Mouse (Mus musculus): ENCODE results near the gene Nsun5. TPM values are rescaled to one million over a fixed set of nuclear protein-coding genes. Genes with fewer than 3 reads are reported as not detected.

Gene Nsun5
- polyA plus RNA-seq, 1 experiment from 2014 or later: 32.7 TPM

- Histone ChIP-seq H3K27ac (ENCODE audit: low read depth, low read length) (no peak overlapping the region), H3K4me3 (ENCODE audit: low read depth, low read length) (no peak overlapping the region), H3K9me3 (ENCODE audit: control insufficient read depth, low read length) (no peaks in the 10 kb centered on the region), H3K9ac (ENCODE audit: low read depth, low read length) (no peak overlapping the region), H3K4me2 (no peak overlapping the region), H3K4me1 (replicated peaks; ENCODE audit: control insufficient read depth, insufficient read depth, low read length) (no peaks in the 10 kb centered on the region), H3K27me3 (replicated peaks; ENCODE audit: control insufficient read depth, insufficient read depth, low read length) (no peaks in the 10 kb centered on the region), H3K36me3 (ENCODE audit: control insufficient read depth, insufficient read depth, low read length) (no peaks in the 10 kb centered on the region)
- ATAC-seq (replicated peaks; ENCODE audit: low FRiP score) (no peak), DNase-seq (ENCODE audit: low spot score) (no peak)
- WGBS: 56% methylated on average over 4 of the region's 4 CpGs
Measured at GRCm38 (mm10) chr5:135347511-135348011, 22.2 kb upstream of the Nsun5 start.

GRCm38 (mm10) chr5:135349862-135350261 is 19.9 kb upstream of the Nsun5 start, which contains the start of gene Fkbp6:
TSS of gene Fkbp6 (minus strand) at chr5:135350044.
- no peaks in the 10 kb centered on the region for H3K36me3 ChIP-seq (ENCODE audit: control insufficient read depth, insufficient read depth, low read length)
- no peak for DNase-seq (ENCODE audit: low spot score)
- H3K9ac ChIP-seq (ENCODE audit: low read depth, low read length): no peak within 1 kb of the TSS
- ATAC-seq (replicated peaks; ENCODE audit: low FRiP score): no peak
- WGBS: 86% methylated on average over 35 of the region's 35 CpGs
- H3K27ac ChIP-seq (ENCODE audit: low read depth, low read length): no peak within 1 kb of the TSS
- H3K4me1 ChIP-seq (replicated peaks; ENCODE audit: control insufficient read depth, insufficient read depth, low read length): no peaks in the 10 kb centered on the region
- H3K4me2 ChIP-seq: no peak within 1 kb of the TSS
- H3K9me3 ChIP-seq (ENCODE audit: control insufficient read depth, low read length): no peaks in the 10 kb centered on the region
- peaks cover 2% of the 10 kb centered on the region; the same call in 1 of the 2 replicates for H3K27me3 ChIP-seq (replicated peaks; ENCODE audit: control insufficient read depth, insufficient read depth, low read length)
- no peak within 1 kb of the TSS for H3K4me3 ChIP-seq (ENCODE audit: low read depth, low read length)

GRCm38 (mm10) chr5:135351606-135352005 is 18.1 kb upstream of the Nsun5 start:
- no peak overlapping the region for H3K27ac ChIP-seq (ENCODE audit: low read depth, low read length)
- no peaks in the 10 kb centered on the region for H3K4me1 ChIP-seq (replicated peaks; ENCODE audit: control insufficient read depth, insufficient read depth, low read length)
- H3K4me3 ChIP-seq (ENCODE audit: low read depth, low read length): no peak overlapping the region
- no peaks in the 10 kb centered on the region for H3K9me3 ChIP-seq (ENCODE audit: control insufficient read depth, low read length)
- no peaks in the 10 kb centered on the region for H3K36me3 ChIP-seq (ENCODE audit: control insufficient read depth, insufficient read depth, low read length)
- no peak overlapping the region for H3K4me2 ChIP-seq
- WGBS: 71% methylated on average over 13 of the region's 13 CpGs
- DNase-seq (ENCODE audit: low spot score) (no peak), ATAC-seq (replicated peaks; ENCODE audit: low FRiP score) (no peak)
- H3K27me3 ChIP-seq (replicated peaks; ENCODE audit: control insufficient read depth, insufficient read depth, low read length): peaks cover 2% of the 10 kb centered on the region; the same call in 1 of the 2 replicates
- no peak overlapping the region for H3K9ac ChIP-seq (ENCODE audit: low read depth, low read length)

GRCm38 (mm10) chr5:135352995-135353394 is 16.8 kb upstream of the Nsun5 start, which contains the start of gene Trim50:
TSS of gene Trim50 (plus strand) at chr5:135353295.
- Histone ChIP-seq H3K9ac (ENCODE audit: low read depth, low read length) (no peak within 1 kb of the TSS), H3K36me3 (ENCODE audit: control insufficient read depth, insufficient read depth, low read length) (no peaks in the 10 kb centered on the region), H3K4me3 (ENCODE audit: low read depth, low read length) (no peak within 1 kb of the TSS), H3K27me3 (replicated peaks; ENCODE audit: control insufficient read depth, insufficient read depth, low read length) (peaks cover 2% of the 10 kb centered on the region; the same call in 1 of the 2 replicates), H3K9me3 (ENCODE audit: control insufficient read depth, low read length) (peaks cover 2% of the 10 kb centered on the region; the same call in 1 of the 2 replicates), H3K27ac (ENCODE audit: low read depth, low read length) (no peak within 1 kb of the TSS), H3K4me1 (replicated peaks; ENCODE audit: control insufficient read depth, insufficient read depth, low read length) (no peaks in the 10 kb centered on the region), H3K4me2 (no peak within 1 kb of the TSS)
- ATAC-seq (replicated peaks; ENCODE audit: low FRiP score) (no peak), DNase-seq (ENCODE audit: low spot score) (no peak)
- 56% methylated on average over 9 of the region's 9 CpGs for WGBS

- 17% methylated on average over 20 of the region's 20 CpGs for WGBS
- no peaks in the 10 kb centered on the region for H3K36me3 ChIP-seq (ENCODE audit: control insufficient read depth, insufficient read depth, low read length)
- peaks cover 2% of the 10 kb centered on the region; the same call in 1 of the 2 replicates for H3K27me3 ChIP-seq (replicated peaks; ENCODE audit: control insufficient read depth, insufficient read depth, low read length)
- H3K27ac ChIP-seq (ENCODE audit: low read depth, low read length): no peak overlapping the region
- no peak overlapping the region for H3K4me2 ChIP-seq
- DNase-seq (ENCODE audit: low spot score) (no peak), ATAC-seq (replicated peaks; ENCODE audit: low FRiP score) (no peak)
- peaks cover 2% of the 10 kb centered on the region; the same call in 1 of the 2 replicates for H3K9me3 ChIP-seq (ENCODE audit: control insufficient read depth, low read length)
- H3K4me3 ChIP-seq (ENCODE audit: low read depth, low read length): no peak overlapping the region
- H3K4me1 ChIP-seq (replicated peaks; ENCODE audit: control insufficient read depth, insufficient read depth, low read length): no peaks in the 10 kb centered on the region
- no peak overlapping the region for H3K9ac ChIP-seq (ENCODE audit: low read depth, low read length)
Measured at GRCm38 (mm10) chr5:135353564-135353963, 16.2 kb upstream of the Nsun5 start.

- ATAC-seq (replicated peaks; ENCODE audit: low FRiP score): no peak
- no peaks in the 10 kb centered on the region for H3K36me3 ChIP-seq (ENCODE audit: control insufficient read depth, insufficient read depth, low read length)
Measured at GRCm38 (mm10) chr5:135356090-135356489, 13.7 kb upstream of the Nsun5 start.

GRCm38 (mm10) chr5:135357556-135357955 is 12.2 kb upstream of the Nsun5 start:
- no peak for DNase-seq (ENCODE audit: low spot score)

More at GRCm38 (mm10) chr5:135356090-135356489, 13.7 kb upstream of the Nsun5 start:
- Histone ChIP-seq H3K4me3 (ENCODE audit: low read depth, low read length) (no peak overlapping the region), H3K27me3 (replicated peaks; ENCODE audit: control insufficient read depth, insufficient read depth, low read length) (peaks cover 2% of the 10 kb centered on the region; the same call in 1 of the 2 replicates), H3K4me2 (no peak overlapping the region), H3K27ac (ENCODE audit: low read depth, low read length) (no peak overlapping the region), H3K9ac (ENCODE audit: low read depth, low read length) (no peak overlapping the region), H3K9me3 (ENCODE audit: control insufficient read depth, low read length) (peaks cover 2% of the 10 kb centered on the region; the same call in 1 of the 2 replicates), H3K4me1 (replicated peaks; ENCODE audit: control insufficient read depth, insufficient read depth, low read length) (no peaks in the 10 kb centered on the region)
- DNase-seq (ENCODE audit: low spot score): no peak
- 38% methylated on average over 1 of the region's 1 CpGs for WGBS

GRCm38 (mm10) chr5:135359772-135360171 is 10.0 kb upstream of the Nsun5 start:
- 86% methylated on average over 2 of the region's 2 CpGs for WGBS
- H3K27me3 ChIP-seq (replicated peaks; ENCODE audit: control insufficient read depth, insufficient read depth, low read length): no peaks in the 10 kb centered on the region
- ATAC-seq (replicated peaks; ENCODE audit: low FRiP score): no peak
- DNase-seq (ENCODE audit: low spot score): no peak
- no peaks in the 10 kb centered on the region for H3K36me3 ChIP-seq (ENCODE audit: control insufficient read depth, insufficient read depth, low read length)
- H3K9me3 ChIP-seq (ENCODE audit: control insufficient read depth, low read length): peaks cover 2% of the 10 kb centered on the region; the same call in 1 of the 2 replicates
- H3K4me1 ChIP-seq (replicated peaks; ENCODE audit: control insufficient read depth, insufficient read depth, low read length): no peaks in the 10 kb centered on the region
- H3K9ac ChIP-seq (ENCODE audit: low read depth, low read length): no peak overlapping the region
- H3K27ac ChIP-seq (ENCODE audit: low read depth, low read length): no peak overlapping the region
- H3K4me3 ChIP-seq (ENCODE audit: low read depth, low read length): no peak overlapping the region
- no peak overlapping the region for H3K4me2 ChIP-seq

More at GRCm38 (mm10) chr5:135357556-135357955, 12.2 kb upstream of the Nsun5 start:
- peaks cover 2% of the 10 kb centered on the region; the same call in 1 of the 2 replicates for H3K27me3 ChIP-seq (replicated peaks; ENCODE audit: control insufficient read depth, insufficient read depth, low read length)
- no peak overlapping the region for H3K4me3 ChIP-seq (ENCODE audit: low read depth, low read length)
- H3K9me3 ChIP-seq (ENCODE audit: control insufficient read depth, low read length): peaks cover 2% of the 10 kb centered on the region; the same call in 1 of the 2 replicates
- H3K9ac ChIP-seq (ENCODE audit: low read depth, low read length): no peak overlapping the region
- WGBS: 77% methylated on average over 2 of the region's 2 CpGs
- H3K4me2 ChIP-seq: no peak overlapping the region
- no peaks in the 10 kb centered on the region for H3K36me3 ChIP-seq (ENCODE audit: control insufficient read depth, insufficient read depth, low read length)
- ATAC-seq (replicated peaks; ENCODE audit: low FRiP score): no peak
- no peaks in the 10 kb centered on the region for H3K4me1 ChIP-seq (replicated peaks; ENCODE audit: control insufficient read depth, insufficient read depth, low read length)
- H3K27ac ChIP-seq (ENCODE audit: low read depth, low read length): no peak overlapping the region

GRCm38 (mm10) chr5:135362572-135362971 is 7.2 kb upstream of the Nsun5 start:
- DNase-seq (ENCODE audit: low spot score) (no peak), ATAC-seq (replicated peaks; ENCODE audit: low FRiP score) (no peak)
- Histone ChIP-seq H3K27ac (ENCODE audit: low read depth, low read length) (no peak overlapping the region), H3K27me3 (replicated peaks; ENCODE audit: control insufficient read depth, insufficient read depth, low read length) (no peaks in the 10 kb centered on the region), H3K4me3 (ENCODE audit: low read depth, low read length) (no peak overlapping the region), H3K4me1 (replicated peaks; ENCODE audit: control insufficient read depth, insufficient read depth, low read length) (no peaks in the 10 kb centered on the region), H3K4me2 (no peak overlapping the region), H3K36me3 (ENCODE audit: control insufficient read depth, insufficient read depth, low read length) (no peaks in the 10 kb centered on the region), H3K9me3 (ENCODE audit: control insufficient read depth, low read length) (peaks cover 2% of the 10 kb centered on the region; the same call in 1 of the 2 replicates), H3K9ac (ENCODE audit: low read depth, low read length) (no peak overlapping the region)
- WGBS: 86% methylated on average over 3 of the region's 3 CpGs

Measured in liver, embryonic 11.5 days (tissue).